Mouse (Mus musculus) cortical plate, adult 2 months (tissue): ENCODE measurements around the gene Fam160b1.

Experiments
- CTCF ChIP-seq: fragments of 200-500 bp; IDR thresholded peaks from 2 replicates; pipeline ENCODE4 v1.5.1; 2011; ENCODE audit warnings: mild to moderate bottlenecking, control low read depth, low read length; ENCODE audit not compliant: insufficient read depth; ENCODE audit errors: extremely low read depth
- POLR2A ChIP-seq: fragments of 200-500 bp; IDR thresholded peaks from 2 replicates; pipeline ENCODE4 v1.6.1; 2011; ENCODE audit warnings: mild to moderate bottlenecking, low read length, control low read depth; ENCODE audit not compliant: insufficient read depth; ENCODE audit errors: extremely low read depth

DNA sequence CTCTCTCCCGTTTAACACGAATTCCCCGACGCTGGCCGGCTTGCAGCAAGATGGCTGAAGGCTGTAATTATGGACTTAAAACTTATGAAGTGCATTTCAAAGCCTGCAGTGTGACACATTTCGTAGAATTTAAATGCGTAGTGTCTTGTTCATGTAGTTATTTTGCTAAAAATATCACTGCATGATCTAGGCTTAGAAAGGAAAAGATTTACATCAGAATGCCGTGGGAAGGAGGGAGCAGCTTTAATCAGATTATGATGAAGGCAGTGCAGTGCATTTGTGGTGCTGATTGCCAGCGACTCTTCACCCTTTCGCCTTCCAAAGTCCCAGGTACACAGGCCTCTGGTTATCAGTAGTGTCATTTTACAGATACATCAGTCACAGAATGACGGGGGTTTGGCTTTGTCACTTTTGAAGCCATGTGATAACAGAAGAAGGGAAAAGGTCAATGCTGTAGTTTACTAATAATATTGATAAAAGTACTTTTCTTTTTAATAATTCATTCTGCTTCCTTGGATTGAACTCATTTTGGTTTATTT, 7.4 kb downstream of the Fam160b1 start:
- TF ChIP-seq CTCF (no peak), POLR2A (no peak)
